Mouse (Mus musculus): ENCODE results near the gene Ccl28.
A peak's percentile ranks its signal among the peaks of the same experiment; 100 is the strongest.
"Not testable (repeated sequence)": the region's sequence is repeated elsewhere in the genome, so short reads cannot be mapped to it uniquely, and the experiment has no call there.

Gene Ccl28

GRCm38 (mm10) chr13:119648891-119649698 lies 25.5 kb downstream of the Ccl28 start:
- DNase-seq (ENCODE audit: inconsistent ontology term) = peak; percentile 66

DNA sequence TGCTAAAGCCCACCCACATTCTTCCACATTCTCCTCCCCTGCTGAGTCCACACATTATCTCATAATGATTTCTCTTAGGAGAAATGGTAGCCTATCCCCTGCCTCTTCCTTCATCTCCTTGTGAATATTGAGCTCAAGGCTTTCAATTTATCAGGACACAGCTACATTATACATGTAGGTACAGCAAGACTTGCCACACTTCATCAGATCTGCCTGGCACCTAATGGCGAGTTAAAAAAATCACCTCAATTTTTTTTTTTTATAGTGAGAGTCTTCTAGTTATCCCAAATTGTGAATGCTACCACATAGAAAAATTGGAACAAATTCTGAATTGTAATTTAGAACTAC lies 26.1 kb downstream of the Ccl28 start:
- no peak for DNase-seq (ENCODE audit: inconsistent ontology term)

DNA sequence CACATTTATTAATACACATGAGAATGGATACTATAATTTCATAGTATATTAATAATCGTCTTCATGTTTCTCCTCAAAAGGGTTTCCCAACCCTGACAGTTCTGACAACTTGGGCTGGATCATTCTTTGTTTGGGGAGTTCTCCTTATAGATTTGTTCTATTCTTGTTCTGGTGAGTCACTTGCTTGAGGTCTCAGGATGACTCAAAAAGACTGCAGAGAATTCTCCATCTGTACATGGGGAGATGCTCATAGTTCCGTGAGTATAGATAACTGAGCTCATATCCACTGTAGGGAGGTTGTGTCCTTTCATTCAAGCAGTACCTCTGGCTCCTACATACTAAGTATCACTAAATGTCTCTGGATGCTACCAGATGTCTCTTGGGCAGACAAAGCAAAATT lies 31.1 kb downstream of the Ccl28 start:
- DNase-seq (ENCODE audit: inconsistent ontology term) = no peak

DNA sequence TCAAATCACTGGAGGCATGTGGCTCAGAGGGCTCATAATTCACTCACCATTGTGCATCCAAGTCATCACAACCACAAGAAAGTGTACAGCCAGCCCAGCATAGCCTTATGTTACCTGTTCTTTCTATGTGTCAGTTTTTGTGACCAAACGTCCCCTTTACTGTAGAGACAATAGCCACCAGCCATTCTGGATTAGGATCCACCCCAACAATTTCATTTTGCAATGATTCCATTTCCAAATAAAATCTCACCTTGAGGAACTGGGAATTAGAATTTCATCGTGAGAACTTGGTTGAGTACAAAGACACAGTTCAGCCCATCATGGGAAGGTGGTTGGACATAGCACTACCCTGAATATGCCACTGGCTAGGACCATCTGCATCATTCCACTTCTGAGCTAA lies 32.6 kb downstream of the Ccl28 start:
- no peak for DNase-seq (ENCODE audit: inconsistent ontology term)

GRCm38 (mm10) chr13:119656846-119657416 lies 33.3 kb downstream of the Ccl28 start:
- DNase-seq (ENCODE audit: inconsistent ontology term) = no peak

DNA sequence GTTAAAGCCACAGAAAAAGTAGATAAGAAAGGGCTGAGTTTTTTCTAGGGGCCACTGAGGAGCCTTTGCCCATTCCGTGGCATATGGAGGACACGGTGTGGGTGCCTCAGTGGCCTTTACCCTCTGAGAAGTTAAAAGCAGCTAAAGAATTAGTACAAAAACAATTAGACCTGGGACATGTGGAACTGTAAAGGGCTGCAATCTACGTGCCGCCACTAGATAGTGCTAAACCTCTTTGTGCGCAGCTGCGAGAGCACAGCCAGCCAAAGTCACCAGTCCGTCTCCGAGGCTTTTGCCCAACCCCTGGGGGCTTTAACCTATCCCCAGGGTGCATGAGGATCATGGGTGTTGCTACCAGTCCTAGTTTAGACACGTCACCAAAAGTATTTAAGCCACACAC lies 37.8 kb downstream of the Ccl28 start:
- not testable (repeated sequence) for DNase-seq (ENCODE audit: inconsistent ontology term)

GRCm38 (mm10) chr13:119678794-119679193 lies 55.2 kb downstream of the Ccl28 start:
- no peak for DNase-seq (ENCODE audit: inconsistent ontology term)

DNA sequence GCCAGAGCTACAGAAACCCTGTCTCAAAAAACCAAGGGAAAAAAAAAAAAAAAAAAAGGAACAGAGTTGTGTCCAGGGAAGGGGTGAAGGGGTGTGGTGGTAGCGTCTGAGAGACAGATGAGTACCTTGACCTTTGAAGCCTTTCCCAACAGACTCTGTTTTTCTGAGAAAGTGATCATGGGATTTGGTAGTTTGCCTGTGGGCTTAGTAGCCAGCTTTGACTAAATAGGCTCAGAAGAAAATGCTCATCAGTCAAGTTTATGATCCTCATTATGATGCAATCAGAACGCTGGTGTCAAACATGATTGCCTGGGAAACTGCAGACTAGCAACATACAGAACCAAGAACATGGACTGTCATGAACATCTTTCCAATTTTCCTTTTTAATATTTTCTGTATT lies 56.1 kb downstream of the Ccl28 start:
- no peak for DNase-seq (ENCODE audit: inconsistent ontology term)

- DNase-seq (ENCODE audit: inconsistent ontology term) = no peak
These were observed 57.5 kb downstream of the Ccl28 start for GRCm38 (mm10) chr13:119681161-119681560.

- DNase-seq (ENCODE audit: inconsistent ontology term) = no peak
These were observed 61.0 kb downstream of the Ccl28 start for GRCm38 (mm10) chr13:119684416-119685177.

DNA sequence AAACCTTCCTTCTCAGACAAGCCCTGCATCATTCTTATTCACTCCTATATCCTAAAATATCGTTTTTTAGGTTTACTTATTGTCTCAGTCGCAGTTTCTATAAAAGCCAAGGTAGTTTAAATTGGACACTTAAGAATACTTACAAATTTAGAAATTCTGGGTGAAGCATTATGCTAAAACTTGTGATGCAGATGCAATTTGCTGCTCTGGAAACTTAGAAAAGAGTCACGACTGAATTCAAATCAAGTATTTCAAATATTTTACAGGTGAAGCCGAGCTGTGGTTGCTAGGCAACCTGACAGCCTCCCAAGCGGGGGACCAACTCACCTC lies 66.1 kb downstream of the Ccl28 start:
- DNase-seq (ENCODE audit: inconsistent ontology term) = no peak

DNA sequence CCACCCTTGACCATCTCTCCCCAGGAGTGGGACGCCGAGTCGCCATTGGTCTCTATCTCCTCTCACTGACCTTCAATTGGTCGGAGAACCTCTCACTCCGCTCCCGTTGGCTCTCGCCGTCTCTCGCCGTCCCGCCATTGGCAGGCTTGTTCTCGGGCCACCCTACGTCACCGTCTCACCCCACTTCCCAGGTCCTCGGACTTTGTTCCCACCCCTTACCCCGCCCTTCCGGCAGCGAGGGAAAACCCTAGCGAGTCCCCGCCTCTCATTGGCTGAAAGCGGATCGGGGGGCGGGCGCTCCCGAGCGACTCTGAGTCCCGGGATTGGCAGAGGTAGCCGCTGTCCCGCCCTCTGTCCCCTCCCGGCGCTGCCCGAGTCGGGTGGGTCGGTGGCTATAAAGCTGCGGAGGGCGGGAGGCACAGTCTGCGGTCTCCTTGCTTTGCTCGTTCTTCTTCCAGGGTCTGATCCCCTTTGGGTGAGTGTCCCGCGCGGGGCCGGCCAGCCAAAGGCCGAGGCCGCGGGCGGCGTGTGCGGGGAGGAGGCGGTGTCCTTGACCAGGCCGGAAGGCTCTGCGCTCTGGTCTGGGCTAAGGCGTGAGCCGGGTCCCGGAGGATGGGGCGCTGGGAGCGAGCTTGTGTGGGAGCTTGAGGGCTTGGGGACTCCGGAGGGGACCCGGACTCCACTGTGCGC lies 66.6 kb downstream of the Ccl28 start, which contains the start of gene Hmgcs1:
Gene Hmgcs1, plus strand, starts transcription at position 341 of the 690 bp plus-strand sequence.
- DNase-seq (ENCODE audit: inconsistent ontology term) = peak; percentile 100

DNA sequence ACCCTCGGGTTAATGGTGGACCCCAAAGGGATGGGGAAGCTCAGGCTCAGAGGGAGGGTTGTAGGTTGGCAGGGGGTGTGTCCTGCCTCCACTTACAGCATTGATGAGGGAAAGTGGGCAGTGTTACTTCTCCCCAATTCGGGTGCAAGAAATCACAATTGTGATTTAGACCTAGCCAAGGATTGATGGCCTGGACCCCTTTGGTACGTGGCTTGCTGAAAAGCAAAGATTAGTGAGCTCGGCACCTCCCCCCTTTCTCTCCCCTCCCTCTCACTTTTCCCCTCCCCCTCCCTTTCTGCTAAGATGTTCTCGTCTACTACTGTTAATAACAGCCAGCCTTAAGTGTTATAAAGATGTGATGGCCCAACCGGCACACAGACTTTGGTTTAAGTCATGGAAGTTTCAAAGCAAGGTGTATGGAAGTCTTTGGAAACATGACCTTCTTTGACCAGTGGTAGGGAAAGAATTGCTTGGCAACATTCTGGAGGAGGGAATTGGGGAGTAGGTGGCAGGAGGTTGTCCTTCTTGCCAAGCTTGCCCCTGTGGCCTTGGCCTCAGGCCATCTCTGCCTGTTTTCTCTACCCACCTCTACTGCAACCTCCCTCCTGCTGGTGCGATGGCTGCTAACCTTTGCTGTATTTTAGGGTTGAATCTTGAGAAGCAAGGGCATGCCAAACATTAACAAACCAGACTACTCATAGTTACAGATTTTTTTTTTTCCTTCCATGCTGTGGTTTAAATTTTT lies 67.4 kb downstream of the Ccl28 start:
- peak; percentile 35 for DNase-seq (ENCODE audit: inconsistent ontology term)

DNA sequence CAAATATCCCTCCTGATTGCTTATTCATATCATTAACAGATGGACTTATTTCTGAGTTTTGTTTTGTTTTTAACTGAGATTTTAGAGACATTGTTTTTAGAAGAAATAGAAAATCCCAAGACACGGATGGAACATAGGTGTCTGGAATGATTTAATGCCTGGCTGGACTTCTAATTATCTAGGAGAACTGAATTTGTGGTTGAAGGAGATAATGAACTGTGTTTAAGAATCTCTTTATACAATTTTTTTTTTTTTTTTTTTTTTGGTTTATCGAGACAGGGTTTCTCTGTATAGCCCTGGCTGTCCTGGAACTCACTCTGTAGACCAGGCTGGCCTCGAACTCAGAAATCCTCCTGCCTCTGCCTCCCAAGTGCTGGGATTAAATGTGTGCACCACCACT lies 68.3 kb downstream of the Ccl28 start:
- DNase-seq (ENCODE audit: inconsistent ontology term) = not testable (repeated sequence)

DNA sequence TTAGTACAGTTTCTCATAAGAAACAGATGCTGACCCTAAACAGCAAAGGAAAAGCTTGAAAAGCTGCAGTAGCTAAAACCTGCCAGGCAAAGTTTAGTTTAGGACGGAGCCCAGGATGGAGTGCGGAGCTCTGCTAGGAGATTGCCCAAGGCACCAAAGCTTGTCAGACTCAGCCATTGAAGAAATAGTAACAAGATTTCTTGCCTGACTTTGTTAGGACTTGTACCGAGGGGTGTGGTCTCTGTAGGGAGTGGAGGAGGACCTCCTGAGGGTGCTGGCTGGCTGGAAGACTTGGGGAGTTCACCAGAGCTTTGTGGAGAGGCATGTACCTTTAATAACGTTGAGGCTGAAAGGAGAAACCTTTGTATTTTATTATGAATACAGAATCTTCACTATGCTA lies 72.1 kb downstream of the Ccl28 start:
- DNase-seq (ENCODE audit: inconsistent ontology term) = no peak

- no peak for DNase-seq (ENCODE audit: inconsistent ontology term)
These were observed 72.9 kb downstream of the Ccl28 start for GRCm38 (mm10) chr13:119696496-119696895.

DNA sequence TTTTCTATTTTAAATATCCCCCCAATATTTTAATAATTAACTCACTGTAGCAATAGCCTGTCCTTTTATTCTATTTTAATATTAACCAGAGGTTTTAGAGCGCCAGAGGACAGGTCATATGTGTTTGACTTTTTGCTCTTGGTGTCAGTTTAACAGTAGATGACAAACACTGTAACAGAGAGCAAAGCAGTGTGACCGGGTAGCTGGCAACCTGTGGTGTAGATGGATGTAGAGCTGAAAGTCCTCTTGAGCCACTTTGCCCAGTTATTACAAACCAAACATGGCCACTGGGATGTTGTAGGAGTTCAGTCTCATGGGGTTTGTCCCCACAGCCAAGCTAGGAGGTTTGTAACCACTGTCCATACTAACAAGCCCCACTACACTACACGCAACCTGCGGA lies 74.8 kb downstream of the Ccl28 start:
- DNase-seq (ENCODE audit: inconsistent ontology term) = no peak
